Mouse (Mus musculus): ENCODE results near the gene Ddx52. TPM values are rescaled to one million over a fixed set of nuclear protein-coding genes. Genes with fewer than 3 reads are reported as not detected.

Gene Ddx52
- polyA plus RNA-seq, 1 experiment: 7.2 TPM

GRCm38 (mm10) chr11:83908376-83908775 lies 33.5 kb upstream of the Ddx52 start:
- Histone ChIP-seq H3K36me3 (ENCODE audit: control insufficient read depth, insufficient read depth, low read length) (peaks cover 8% of the 10 kb centered on the region), H3K27me3 (replicated peaks; ENCODE audit: control insufficient read depth, insufficient read depth, low read length) (no peaks in the 10 kb centered on the region), H3K4me3 (ENCODE audit: insufficient read depth, low read depth, low read length) (no peak overlapping the region), H3K4me1 (ENCODE audit: control insufficient read depth, insufficient read depth, low read length) (no peaks in the 10 kb centered on the region), H3K27ac (ENCODE audit: insufficient read depth, low read depth, low read length) (no peak overlapping the region)
- WGBS: 27% methylated on average over 7 of the region's 7 CpGs
- no peak for DNase-seq
- TF ChIP-seq POLR2A (IDR thresholded peaks at IDR 0.05; ENCODE audit: low read depth, low read length) (no peak), CTCF (conservative IDR thresholded peaks at IDR 0.05; ENCODE audit: insufficient read depth, insufficient read length, low read depth, low read length) (no peak)

GRCm38 (mm10) chr11:83913824-83914311 lies 28.0 kb upstream of the Ddx52 start:
- Histone ChIP-seq H3K36me3 (ENCODE audit: control insufficient read depth, insufficient read depth, low read length) (no peaks in the 10 kb centered on the region), H3K4me1 (ENCODE audit: control insufficient read depth, insufficient read depth, low read length) (no peaks in the 10 kb centered on the region), H3K27me3 (replicated peaks; ENCODE audit: control insufficient read depth, insufficient read depth, low read length) (no peaks in the 10 kb centered on the region), H3K4me3 (ENCODE audit: insufficient read depth, low read depth, low read length) (no peak overlapping the region), H3K27ac (ENCODE audit: insufficient read depth, low read depth, low read length) (no peak overlapping the region)
- TF ChIP-seq POLR2A (IDR thresholded peaks at IDR 0.05; ENCODE audit: low read depth, low read length): no peak
- 38% methylated on average over 8 of the region's 8 CpGs for WGBS
- DNase-seq: no peak

- no peak overlapping the region for H3K4me3 ChIP-seq (ENCODE audit: insufficient read depth, low read depth, low read length)
- no peak overlapping the region for H3K27ac ChIP-seq (ENCODE audit: insufficient read depth, low read depth, low read length)
- no peaks in the 10 kb centered on the region for H3K36me3 ChIP-seq (ENCODE audit: control insufficient read depth, insufficient read depth, low read length)
- WGBS: 80% methylated on average over 4 of the region's 4 CpGs
- no peaks in the 10 kb centered on the region for H3K27me3 ChIP-seq (replicated peaks; ENCODE audit: control insufficient read depth, insufficient read depth, low read length)
- DNase-seq: no peak
- H3K4me1 ChIP-seq (ENCODE audit: control insufficient read depth, insufficient read depth, low read length): no peaks in the 10 kb centered on the region
- TF ChIP-seq CTCF (conservative IDR thresholded peaks at IDR 0.05; ENCODE audit: insufficient read depth, insufficient read length, low read depth, low read length) (no peak), POLR2A (IDR thresholded peaks at IDR 0.05; ENCODE audit: low read depth, low read length) (no peak)
These were observed 27.4 kb upstream of the Ddx52 start for GRCm38 (mm10) chr11:83914501-83914900.

GRCm38 (mm10) chr11:83922600-83922999 lies 19.3 kb upstream of the Ddx52 start:
- Histone ChIP-seq H3K4me1 (ENCODE audit: control insufficient read depth, insufficient read depth, low read length) (no peaks in the 10 kb centered on the region; the same call in 1 of the 2 replicates), H3K4me3 (ENCODE audit: insufficient read depth, low read depth, low read length) (no peak overlapping the region), H3K27me3 (replicated peaks; ENCODE audit: control insufficient read depth, insufficient read depth, low read length) (no peaks in the 10 kb centered on the region), H3K27ac (ENCODE audit: insufficient read depth, low read depth, low read length) (no peak overlapping the region), H3K36me3 (ENCODE audit: control insufficient read depth, insufficient read depth, low read length) (no peaks in the 10 kb centered on the region)
- 25% methylated on average over 2 of the region's 2 CpGs for WGBS
- DNase-seq: peak; percentile 50
- TF ChIP-seq POLR2A (IDR thresholded peaks at IDR 0.05; ENCODE audit: low read depth, low read length): no peak
- TF ChIP-seq CTCF (conservative IDR thresholded peaks at IDR 0.05; ENCODE audit: insufficient read depth, insufficient read length, low read depth, low read length): no peak

- WGBS: 63% methylated on average over 3 of the region's 3 CpGs
- no peak overlapping the region for H3K4me3 ChIP-seq (ENCODE audit: insufficient read depth, low read depth, low read length)
- no peaks in the 10 kb centered on the region; the same call in 1 of the 2 replicates for H3K4me1 ChIP-seq (ENCODE audit: control insufficient read depth, insufficient read depth, low read length)
- no peak for TF ChIP-seq POLR2A (IDR thresholded peaks at IDR 0.05; ENCODE audit: low read depth, low read length)
- TF ChIP-seq CTCF (conservative IDR thresholded peaks at IDR 0.05; ENCODE audit: insufficient read depth, insufficient read length, low read depth, low read length): peak; percentile 77
- H3K27me3 ChIP-seq (replicated peaks; ENCODE audit: control insufficient read depth, insufficient read depth, low read length): no peaks in the 10 kb centered on the region
- no peak overlapping the region for H3K27ac ChIP-seq (ENCODE audit: insufficient read depth, low read depth, low read length)
- H3K36me3 ChIP-seq (ENCODE audit: control insufficient read depth, insufficient read depth, low read length): no peaks in the 10 kb centered on the region
- DNase-seq: peak; percentile 36
These were observed 14.8 kb upstream of the Ddx52 start for GRCm38 (mm10) chr11:83927097-83927496.

DNA sequence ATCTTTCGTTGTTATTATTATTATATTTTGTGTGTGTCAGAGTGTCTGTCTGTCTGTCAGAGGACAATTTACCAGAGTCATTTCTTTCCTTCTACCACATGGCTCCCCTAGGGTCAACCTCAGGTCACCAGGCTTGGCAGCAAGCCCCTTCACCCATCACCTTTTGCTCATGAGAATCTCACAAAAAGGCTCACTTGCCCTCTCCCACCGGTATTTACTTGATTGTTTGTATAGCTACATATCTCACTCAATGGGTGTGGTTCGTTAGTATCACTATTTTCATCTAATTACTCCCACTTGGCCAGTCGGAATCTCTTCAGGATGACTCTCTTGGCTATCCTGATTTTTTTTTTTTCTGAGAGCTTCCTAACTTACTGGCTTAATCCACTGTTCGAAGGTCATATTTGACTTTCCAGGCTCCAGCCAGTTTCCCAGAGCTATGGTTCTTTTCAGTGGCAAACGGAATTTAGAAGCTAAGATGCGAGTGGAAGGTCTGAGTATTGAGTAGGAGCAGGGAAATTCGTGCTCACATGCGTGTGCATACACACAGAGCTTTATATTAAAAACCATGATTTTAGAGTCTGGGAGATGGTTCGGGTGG lies 9.3 kb upstream of the Ddx52 start:
- WGBS: 55% methylated on average over 10 of the region's 10 CpGs

DNA sequence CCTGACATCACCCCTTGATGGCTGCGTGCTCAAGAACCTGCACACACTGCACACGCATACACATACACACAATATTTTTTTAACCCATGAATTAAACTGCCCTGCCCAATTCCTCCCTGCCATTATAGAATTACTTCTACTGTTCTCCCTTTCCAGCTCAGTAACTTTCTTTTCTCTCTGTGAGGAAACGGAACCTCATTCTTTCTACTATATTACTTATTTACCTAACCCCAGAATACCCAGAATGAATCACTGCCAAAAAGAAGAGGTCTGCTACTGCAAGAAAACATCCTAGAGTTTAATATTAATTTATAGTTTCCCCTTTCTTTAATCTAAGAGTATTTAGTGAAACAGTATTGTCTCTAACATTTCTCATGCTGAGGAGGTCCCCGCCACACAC lies 8.5 kb upstream of the Ddx52 start:
- Histone ChIP-seq H3K27me3 (replicated peaks; ENCODE audit: control insufficient read depth, insufficient read depth, low read length) (no peaks in the 10 kb centered on the region), H3K36me3 (ENCODE audit: control insufficient read depth, insufficient read depth, low read length) (no peaks in the 10 kb centered on the region), H3K4me1 (ENCODE audit: control insufficient read depth, insufficient read depth, low read length) (peaks cover 17% of the 10 kb centered on the region), H3K27ac (ENCODE audit: insufficient read depth, low read depth, low read length) (peak overlapping the region; percentile 61; the same call in 1 of the 2 replicates), H3K4me3 (ENCODE audit: insufficient read depth, low read depth, low read length) (no peak overlapping the region)
- 46% methylated on average over 4 of the region's 4 CpGs for WGBS
- TF ChIP-seq CTCF (conservative IDR thresholded peaks at IDR 0.05; ENCODE audit: insufficient read depth, insufficient read length, low read depth, low read length) (no peak), POLR2A (IDR thresholded peaks at IDR 0.05; ENCODE audit: low read depth, low read length) (no peak)
- DNase-seq: peak; percentile 60

More for the DNA sequence above, 9.3 kb upstream of the Ddx52 start:
- Histone ChIP-seq H3K4me1 (ENCODE audit: control insufficient read depth, insufficient read depth, low read length) (peaks cover 12% of the 10 kb centered on the region; the same call in 1 of the 2 replicates), H3K27me3 (replicated peaks; ENCODE audit: control insufficient read depth, insufficient read depth, low read length) (no peaks in the 10 kb centered on the region), H3K4me3 (ENCODE audit: insufficient read depth, low read depth, low read length) (no peak overlapping the region), H3K36me3 (ENCODE audit: control insufficient read depth, insufficient read depth, low read length) (no peaks in the 10 kb centered on the region), H3K27ac (ENCODE audit: insufficient read depth, low read depth, low read length) (peak overlapping the region; percentile 78; the same call in 1 of the 2 replicates)
- peak; percentile 64 for DNase-seq
- TF ChIP-seq POLR2A (IDR thresholded peaks at IDR 0.05; ENCODE audit: low read depth, low read length): no peak
- TF ChIP-seq CTCF (conservative IDR thresholded peaks at IDR 0.05; ENCODE audit: insufficient read depth, insufficient read length, low read depth, low read length): no peak

Measured in kidney, adult 2 months (tissue).